8 mouse cellular contexts compared by ENCODE assay signal in the genomic region with DNA sequence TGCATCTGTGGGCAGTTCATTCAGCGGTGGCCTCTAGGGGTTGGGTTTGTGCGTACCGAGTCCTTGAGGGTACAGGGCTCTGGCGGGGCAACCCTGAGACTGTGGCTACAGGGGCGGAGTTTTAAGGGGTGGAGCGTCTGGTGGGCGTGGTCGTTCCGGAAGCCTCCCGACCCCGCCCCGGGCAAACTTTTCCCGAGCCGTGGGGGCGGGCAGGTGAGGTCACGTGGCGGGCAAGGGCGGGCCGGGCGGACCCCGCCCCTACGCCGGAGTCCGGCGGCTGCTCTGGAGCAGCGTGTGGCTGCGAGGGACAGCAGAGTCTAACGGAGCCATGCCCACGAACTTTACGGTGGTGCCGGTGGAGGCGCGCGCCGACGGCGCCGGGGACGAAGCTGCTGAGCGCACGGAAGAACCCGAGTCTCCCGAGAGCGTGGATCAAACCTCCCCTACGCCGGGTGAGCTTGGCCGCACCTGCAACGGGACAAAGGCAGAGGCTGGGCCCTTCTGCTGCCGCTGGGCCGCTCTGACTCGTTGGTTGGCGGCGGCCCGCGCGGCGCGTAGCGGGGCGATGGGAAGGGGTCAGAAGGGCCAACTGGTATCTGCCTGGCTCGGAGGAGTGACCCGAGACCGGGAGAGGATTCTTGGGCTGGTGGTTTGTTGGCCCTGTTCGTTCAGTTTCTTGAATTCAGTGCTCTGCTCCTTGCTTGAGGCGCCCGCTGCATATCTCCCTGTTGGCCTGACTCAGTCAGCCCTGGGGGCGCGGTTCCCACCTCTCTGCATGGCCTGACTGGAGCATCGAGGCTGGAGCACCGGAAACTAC. TPM values are rescaled to one million over a fixed set of nuclear protein-coding genes. Genes with fewer than 3 reads are reported as not detected.
A peak's percentile ranks its signal among the peaks of the same experiment; 100 is the strongest.
DNase-seq lines count a peak whose midpoint lies in the region; ATAC-seq lines count a peak whose summit lies in the region.

No protein-coding gene starts in this region.

- peak; percentile 88 for ATAC-seq in hindbrain, embryonic 12.5 days (ENCODE audit: low FRiP score)
- peak; percentile 74 for ATAC-seq in megakaryocyte, adult 5-6 weeks (ENCODE audit: poor library complexity, severe bottlenecking)

- H3K36me3 ChIP-seq in hindbrain, embryonic 12.5 days, result 0 out of 2 replicates have a peak, but pooled peaks cover 2% of the 10 kb centered on the region

- H3K9ac ChIP-seq in hindbrain, embryonic 12.5 days, result peak overlapping the region; percentile 76

- H3K4me1 ChIP-seq in hindbrain, embryonic 12.5 days, result peaks cover 41% of the 10 kb centered on the region

- under 1% methylated on average over 63 of the region's 70 CpGs for WGBS in hindbrain, embryonic 12.5 days

- H3K9me3 ChIP-seq in hindbrain, embryonic 12.5 days (replicated peaks), result no peaks in the 10 kb centered on the region

- H3K27me3 ChIP-seq in hindbrain, embryonic 12.5 days, result no peaks in the 10 kb centered on the region; the same call in 1 of the 2 replicates

- H3K27ac ChIP-seq in hindbrain, embryonic 12.5 days, result peak overlapping the region; percentile 40; the same call in 1 of the 2 replicates

- H3K4me2 ChIP-seq in hindbrain, embryonic 12.5 days (replicated peaks), result peak overlapping the region; percentile 83

- H3K4me3 ChIP-seq in hindbrain, embryonic 12.5 days, result peak overlapping the region; percentile 62

- DNase-seq in MEL-GATA-1-ER (ENCODE audit: extremely low read depth, low read depth), result peak; percentile 47
- DNase-seq in c-Kit-negative CD71-positive TER-119-positive erythroid progenitor cells, embryonic 14.5 days (ENCODE audit: low read depth, low spot score), result peak; percentile 53
- peak; percentile 17 to 58 for DNase-seq in frontal cortex, postnatal 10 days (ENCODE audit: low spot score in 2 of 2)
- DNase-seq in left cerebral cortex, adult 18-20 months (ENCODE audit: low spot score in 2 of 2), result peak; percentile 10 to 22
- DNase-seq in right cerebral cortex, adult 2 months (ENCODE audit: low spot score in 2 of 2), result peak; percentile 13 to 25
- peak; percentile 94 for DNase-seq in urinary bladder, postnatal 14 days (ENCODE audit: low spot score)

RNA-seq across cellular contexts. Expression of a gene that starts 30.8 kb away (rescaled TPM):
- polyA plus RNA-seq in hindbrain, embryonic 12.5 days (2016; fragmentation: Nextera tagmentation; extraction: Ambion mirVana), result 35.9 and 39.3 TPM in 2 replicates
- total RNA-seq in left cerebral cortex, adult 18-20 months (2021), result 1 to 10 TPM; 4.5 to 5.0 TPM
- 3.6 and 8.3 TPM in 2 replicates for total RNA-seq in megakaryocyte, adult 5-6 weeks (2015)
- total RNA-seq in megakaryocyte, adult 5-6 weeks (2017), result 2.6 and 4.3 TPM in 2 replicates

RNA-seq across cellular contexts. Expression of a gene that starts 59.0 kb away (rescaled TPM):
- 0.17 and 0.26 TPM in 2 replicates for polyA plus RNA-seq in hindbrain, embryonic 12.5 days (2016; fragmentation: Nextera tagmentation; extraction: Ambion mirVana)
- not detected for total RNA-seq in left cerebral cortex, adult 18-20 months (2021)
- 0.34 TPM in 1 of 2 replicates, not detected in the other for total RNA-seq in megakaryocyte, adult 5-6 weeks (2015)
- total RNA-seq in megakaryocyte, adult 5-6 weeks (2017), result 0.04 TPM in 1 of 2 replicates, not detected in the other

Comparison
In these comparisons a context has a peak if more than half of its experiments do, and no peak if none do; other contexts are left out.
1. Peak in every context shown above with its lines: DNase-seq, ATAC-seq, H3K4me3 ChIP-seq and H3K27ac ChIP-seq.
2. DNase-seq: peak in every context shown above with its lines; median percentile 94 in urinary bladder, postnatal 14 days; 53 in c-Kit-negative CD71-positive TER-119-positive erythroid progenitor cells, embryonic 14.5 days; 47 in MEL-GATA-1-ER; 38 in frontal cortex, postnatal 10 days; 19 in right cerebral cortex, adult 2 months; 16 in left cerebral cortex, adult 18-20 months.